Mouse (Mus musculus) forebrain, embryonic 15.5 days (tissue): ENCODE results near the gene Ptprs. TPM values are rescaled to one million over a fixed set of nuclear protein-coding genes. Genes with fewer than 3 reads are reported as not detected.

Experiments used
- ATAC-seq: fragments of 200-750 bp; cut with Nextera tagmentation; replicated peaks from 2 replicates; pipeline ENCODE4 v1.8.0; 2017; ENCODE audit warnings: mild to moderate bottlenecking, moderate TSS enrichment, moderate library complexity
- H3K27ac ChIP-seq: fragments of 300-500 bp; sonication (generic); replicated peaks from 2 replicates; pipeline ENCODE4 v1.5.1; 2015; ENCODE audit warnings: mild to moderate bottlenecking, inconsistent platforms
- H3K27me3 ChIP-seq: fragments of 300-500 bp; sonication (generic); 2 replicates; pipeline ENCODE4 v1.6.1; 2015; ENCODE audit warnings: inconsistent platforms
- H3K36me3 ChIP-seq: fragments of 300-500 bp; sonication (generic); 2 replicates; pipeline ENCODE4 v1.6.1; 2015; ENCODE audit warnings: mild to moderate bottlenecking, inconsistent platforms
- H3K4me1 ChIP-seq: fragments of 300-500 bp; sonication (generic); 2 replicates; pipeline ENCODE4 v1.6.1; 2015; ENCODE audit warnings: inconsistent platforms
- H3K4me2 ChIP-seq: fragments of 300-500 bp; sonication (generic); replicated peaks from 2 replicates; pipeline ENCODE4 v1.6.1; 2015; ENCODE audit warnings: mild to moderate bottlenecking, inconsistent platforms
- H3K4me3 ChIP-seq: fragments of 300-500 bp; sonication (generic); 2 replicates; pipeline ENCODE4 v1.5.1; 2015; ENCODE audit warnings: mild to moderate bottlenecking, inconsistent platforms
- H3K9ac ChIP-seq: fragments of 300-500 bp; sonication (generic); replicated peaks from 2 replicates; pipeline ENCODE4 v1.6.1; 2015; ENCODE audit warnings: mild to moderate bottlenecking, inconsistent platforms
- H3K9me3 ChIP-seq: fragments of 300-500 bp; sonication (generic); 2 replicates; pipeline ENCODE4 v1.6.1; 2016; ENCODE audit warnings: inconsistent platforms
- WGBS: fragments of 180-500 bp; shearing (Covaris S2); methylation state at CpG from one replicate; pipeline ENCODE4 v1.1.7; 2015; ENCODE audit warnings: mixed read lengths; 5-methylcytosine and 5-hydroxymethylcytosine counted together
- polyA plus RNA-seq: library from polyadenylated mRNA; unstranded; fragments of >200 nt; fragmentation: Nextera tagmentation; extraction: Ambion mirVana; gene quantifications from 2 replicates; pipeline ENCODE4 v1.2.1, GENCODE M21; 2015

Ptprs gene
- polyA plus RNA-seq, 1 experiment from 2014 or later = 375 TPM

GRCm38 (mm10) chr17:56442316-56442715 lies 34.0 kb downstream of the Ptprs start:
- no peaks in the 10 kb centered on the region for H3K9me3 ChIP-seq
- no peak overlapping the region for H3K4me3 ChIP-seq
- no peak overlapping the region for H3K4me2 ChIP-seq
- peaks cover 65% of the 10 kb centered on the region for H3K4me1 ChIP-seq
- H3K9ac ChIP-seq = 0 out of 2 replicates have a peak overlapping the region, but pooled peaks have one; percentile 1
- no peaks in the 10 kb centered on the region for H3K27me3 ChIP-seq
- 77% methylated on average over 6 of the region's 6 CpGs for WGBS
- peaks cover 67% of the 10 kb centered on the region for H3K36me3 ChIP-seq
- peak overlapping the region; percentile 77 for H3K27ac ChIP-seq
- no peak for ATAC-seq

DNA sequence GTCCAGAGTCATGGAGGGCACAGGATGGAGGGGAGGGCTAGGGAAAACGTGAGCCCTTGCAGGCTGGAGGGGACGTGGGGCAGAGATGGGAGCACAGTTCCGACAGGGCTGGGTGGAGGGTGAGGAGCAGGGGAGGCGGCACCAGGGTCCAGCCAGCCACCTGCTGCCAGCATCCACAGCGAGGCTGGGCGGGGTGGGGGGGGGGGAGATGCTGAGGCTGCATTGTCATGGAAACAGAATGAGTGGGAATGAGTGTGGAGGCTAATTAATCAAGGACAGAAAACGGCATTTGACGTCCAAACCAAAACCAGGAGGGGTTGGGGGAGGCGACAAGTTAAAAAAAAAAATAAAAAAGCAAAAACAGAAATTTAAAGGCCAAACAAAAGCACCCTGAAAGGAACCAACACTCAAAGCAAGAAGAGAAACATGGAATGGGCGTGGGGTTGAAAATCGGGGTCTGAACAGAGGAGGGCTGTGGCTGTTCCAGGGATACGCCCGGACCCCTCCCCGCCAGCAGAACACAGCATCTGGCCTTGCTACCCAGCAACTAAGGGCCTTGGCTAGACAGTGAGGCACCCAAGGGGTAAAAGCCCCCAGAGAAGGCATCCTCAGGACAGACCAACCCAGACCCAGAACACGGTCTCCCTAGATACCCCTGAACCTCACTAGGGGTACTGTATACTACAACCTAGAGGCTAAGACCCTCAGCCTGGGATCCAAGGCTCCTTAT lies 36.4 kb downstream of the Ptprs start:
- WGBS = 37% methylated on average over 15 of the region's 15 CpGs
- Histone ChIP-seq H3K9ac (peak overlapping the region; percentile 22; the same call in 1 of the 2 replicates), H3K4me1 (peaks cover 46% of the 10 kb centered on the region), H3K36me3 (peaks cover 73% of the 10 kb centered on the region), H3K27ac (peak overlapping the region; percentile 77), H3K27me3 (no peaks in the 10 kb centered on the region), H3K9me3 (no peaks in the 10 kb centered on the region), H3K4me2 (peak overlapping the region; percentile 3; the same call in 1 of the 2 replicates), H3K4me3 (no peak overlapping the region)
- peak; percentile 55 for ATAC-seq

DNA sequence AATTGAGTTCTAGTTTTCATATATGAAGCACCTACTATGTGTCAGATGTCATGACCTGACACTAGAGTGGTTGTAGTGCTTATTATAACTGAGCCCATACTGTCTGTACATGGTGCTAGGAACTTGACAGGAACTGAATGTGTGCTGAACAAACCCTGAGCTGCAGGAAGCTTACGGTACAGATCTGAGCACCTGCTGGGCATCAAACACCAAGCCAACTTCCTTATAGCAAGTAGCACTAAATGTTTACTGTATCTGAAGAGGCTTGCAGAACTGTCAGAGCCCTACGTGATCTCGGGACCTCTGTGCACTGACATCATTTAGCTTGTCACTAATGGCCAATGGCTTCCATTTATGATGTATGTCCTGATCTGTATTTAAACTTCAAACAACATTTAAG lies 44.7 kb downstream of the Ptprs start:
- Histone ChIP-seq H3K4me1 (peaks cover 2% of the 10 kb centered on the region; the same call in 1 of the 2 replicates), H3K36me3 (peaks cover 89% of the 10 kb centered on the region), H3K4me3 (no peak overlapping the region), H3K4me2 (no peak overlapping the region), H3K9me3 (no peaks in the 10 kb centered on the region), H3K9ac (no peak overlapping the region), H3K27me3 (no peaks in the 10 kb centered on the region), H3K27ac (no peak overlapping the region)
- ATAC-seq = no peak
- 84% methylated on average over 3 of the region's 3 CpGs for WGBS

DNA sequence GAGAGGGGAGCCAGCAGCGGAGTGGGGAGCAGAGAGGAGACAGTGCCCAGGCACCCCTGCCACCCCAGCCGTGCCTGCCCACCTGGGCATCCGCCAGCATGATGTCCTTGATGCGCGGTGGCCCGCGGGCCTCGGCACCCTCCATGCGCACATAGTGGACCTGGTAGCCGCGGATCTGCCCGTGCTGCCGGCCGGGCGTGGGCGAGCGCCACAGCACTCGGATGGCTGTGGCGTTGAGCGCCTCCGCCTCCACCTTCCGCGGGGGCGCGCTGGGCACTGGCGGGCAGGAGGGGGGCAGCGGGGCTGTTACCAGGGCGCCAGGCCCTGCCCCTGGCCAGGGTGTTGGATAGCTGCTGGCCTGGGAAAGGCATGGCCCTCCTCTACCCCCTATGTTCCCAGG lies 48.4 kb downstream of the Ptprs start:
- H3K4me1 ChIP-seq = peaks cover 19% of the 10 kb centered on the region
- no peak overlapping the region for H3K9ac ChIP-seq
- no peak overlapping the region for H3K27ac ChIP-seq
- no peaks in the 10 kb centered on the region for H3K27me3 ChIP-seq
- H3K4me3 ChIP-seq = no peak overlapping the region
- no peak for ATAC-seq
- no peaks in the 10 kb centered on the region for H3K9me3 ChIP-seq
- H3K4me2 ChIP-seq = no peak overlapping the region
- peaks cover 90% of the 10 kb centered on the region for H3K36me3 ChIP-seq
- 85% methylated on average over 22 of the region's 28 CpGs for WGBS

GRCm38 (mm10) chr17:56425941-56426340 lies 50.3 kb downstream of the Ptprs start:
- Histone ChIP-seq H3K27me3 (no peaks in the 10 kb centered on the region), H3K27ac (peak overlapping the region; percentile 47), H3K4me3 (peak overlapping the region; percentile 34), H3K36me3 (peaks cover 89% of the 10 kb centered on the region), H3K9ac (peak overlapping the region; percentile 44), H3K9me3 (no peaks in the 10 kb centered on the region), H3K4me1 (peaks cover 19% of the 10 kb centered on the region), H3K4me2 (peak overlapping the region; percentile 51)
- ATAC-seq = no peak
- WGBS = 34% methylated on average over 3 of the region's 3 CpGs

DNA sequence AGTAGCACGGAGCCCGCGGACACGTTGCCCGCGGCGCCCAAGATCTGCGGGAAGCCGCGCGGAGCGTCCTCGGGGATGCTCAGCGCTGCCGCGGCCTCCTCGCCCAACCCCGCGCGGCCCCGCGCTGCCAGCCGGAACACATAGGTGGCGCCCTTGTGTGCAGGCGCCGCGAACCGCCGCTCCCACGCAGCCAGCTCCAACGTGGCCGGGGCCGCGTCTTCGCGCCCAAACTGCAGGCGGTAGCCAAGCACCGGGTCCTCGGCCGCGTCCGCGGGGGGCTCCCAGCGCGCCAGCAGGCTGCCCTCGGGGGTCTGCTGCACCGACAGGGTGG lies 50.7 kb downstream of the Ptprs start:
- peak overlapping the region; percentile 34 for H3K4me3 ChIP-seq
- ATAC-seq = peak; percentile 68
- under 1% methylated on average over 47 of the region's 47 CpGs for WGBS
- no peaks in the 10 kb centered on the region for H3K9me3 ChIP-seq
- H3K27ac ChIP-seq = peak overlapping the region; percentile 47
- peak overlapping the region; percentile 51 for H3K4me2 ChIP-seq
- H3K27me3 ChIP-seq = no peaks in the 10 kb centered on the region
- peaks cover 89% of the 10 kb centered on the region for H3K36me3 ChIP-seq
- peak overlapping the region; percentile 44 for H3K9ac ChIP-seq
- peaks cover 19% of the 10 kb centered on the region for H3K4me1 ChIP-seq

- H3K4me1 ChIP-seq = peaks cover 19% of the 10 kb centered on the region
- no peaks in the 10 kb centered on the region for H3K9me3 ChIP-seq
- ATAC-seq = peak; percentile 47
- H3K4me3 ChIP-seq = peak overlapping the region; percentile 34
- WGBS = 17% methylated on average over 73 of the region's 77 CpGs
- H3K4me2 ChIP-seq = peak overlapping the region; percentile 51
- peak overlapping the region; percentile 44 for H3K9ac ChIP-seq
- H3K27ac ChIP-seq = peak overlapping the region; percentile 47
- no peaks in the 10 kb centered on the region for H3K27me3 ChIP-seq
- peaks cover 93% of the 10 kb centered on the region for H3K36me3 ChIP-seq
Observed at GRCm38 (mm10) chr17:56424726-56425583, 51.3 kb downstream of the Ptprs start.

- Histone ChIP-seq H3K9me3 (no peaks in the 10 kb centered on the region), H3K36me3 (peaks cover 97% of the 10 kb centered on the region), H3K27ac (no peak overlapping the region), H3K4me1 (peaks cover 2% of the 10 kb centered on the region), H3K9ac (no peak overlapping the region), H3K27me3 (no peaks in the 10 kb centered on the region), H3K4me2 (no peak overlapping the region), H3K4me3 (no peak overlapping the region)
- no peak for ATAC-seq
- 92% methylated on average over 2 of the region's 2 CpGs for WGBS
Observed at GRCm38 (mm10) chr17:56420022-56420421, 56.3 kb downstream of the Ptprs start.

GRCm38 (mm10) chr17:56418304-56418703 lies 58.0 kb downstream of the Ptprs start:
- Histone ChIP-seq H3K4me1 (no peaks in the 10 kb centered on the region), H3K9me3 (no peaks in the 10 kb centered on the region), H3K4me2 (no peak overlapping the region), H3K4me3 (no peak overlapping the region), H3K27me3 (no peaks in the 10 kb centered on the region), H3K9ac (no peak overlapping the region), H3K36me3 (peaks cover 97% of the 10 kb centered on the region), H3K27ac (no peak overlapping the region)
- no peak for ATAC-seq
- 73% methylated on average over 12 of the region's 12 CpGs for WGBS

GRCm38 (mm10) chr17:56414785-56415184 lies 61.5 kb downstream of the Ptprs start:
- H3K4me1 ChIP-seq = peaks cover 3% of the 10 kb centered on the region
- peaks cover 96% of the 10 kb centered on the region for H3K36me3 ChIP-seq
- H3K4me2 ChIP-seq = no peak overlapping the region
- ATAC-seq = no peak
- no peaks in the 10 kb centered on the region for H3K9me3 ChIP-seq
- WGBS = 91% methylated on average over 9 of the region's 9 CpGs
- no peak overlapping the region for H3K4me3 ChIP-seq
- H3K9ac ChIP-seq = no peak overlapping the region
- no peak overlapping the region for H3K27ac ChIP-seq
- no peaks in the 10 kb centered on the region for H3K27me3 ChIP-seq

GRCm38 (mm10) chr17:56413113-56413512 lies 63.2 kb downstream of the Ptprs start:
- Histone ChIP-seq H3K36me3 (peaks cover 85% of the 10 kb centered on the region), H3K4me2 (no peak overlapping the region), H3K27me3 (no peaks in the 10 kb centered on the region), H3K9ac (no peak overlapping the region), H3K4me1 (peaks cover 10% of the 10 kb centered on the region), H3K9me3 (no peaks in the 10 kb centered on the region), H3K27ac (0 out of 2 replicates have a peak overlapping the region, but pooled peaks have one; percentile 2), H3K4me3 (no peak overlapping the region)
- no peak for ATAC-seq
- WGBS = 67% methylated on average over 13 of the region's 13 CpGs

DNA sequence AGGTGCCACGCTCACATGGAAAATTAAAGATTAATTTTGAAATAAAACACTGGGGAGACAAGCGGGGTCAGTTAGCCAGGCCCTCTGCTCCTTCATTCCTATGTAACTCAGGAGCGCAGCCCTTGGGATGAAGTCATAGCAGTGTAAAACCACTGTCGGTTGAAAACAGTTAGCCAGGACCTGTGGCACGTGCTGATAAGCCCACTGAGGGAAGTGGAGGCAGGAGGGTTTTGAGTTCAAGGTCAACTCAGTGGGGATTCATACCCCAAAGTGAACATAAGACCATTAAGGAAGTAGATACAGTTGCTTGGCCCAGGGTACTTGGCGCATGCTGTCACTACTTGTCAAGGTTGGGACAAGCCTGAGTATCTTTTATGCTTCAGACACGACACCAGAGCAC lies 64.8 kb downstream of the Ptprs start:
- Histone ChIP-seq H3K4me1 (peaks cover 27% of the 10 kb centered on the region), H3K27me3 (no peaks in the 10 kb centered on the region), H3K4me3 (no peak overlapping the region), H3K9me3 (no peaks in the 10 kb centered on the region), H3K36me3 (peaks cover 68% of the 10 kb centered on the region), H3K4me2 (no peak overlapping the region), H3K9ac (no peak overlapping the region), H3K27ac (peak overlapping the region; percentile 29; the same call in 1 of the 2 replicates)
- WGBS = 97% methylated on average over 7 of the region's 7 CpGs
- ATAC-seq = no peak
